Mouse (Mus musculus) CD4-positive, CD25-positive, alpha-beta regulatory T cell, adult 2 months (primary cell): ENCODE measurements around the gene Defb21.

ENCODE experiments used
- DNase-seq: peaks from one replicate; pipeline ENCODE4 v3.0.0-alpha.2; 2012; ENCODE audit warnings: low read depth, low spot score

The Defb21 gene

GRCm38 (mm10) chr2:152572114-152572794 is at the start of gene Defb21:
TSS of gene Defb21 (plus strand) at chr2:152572744.
- DNase-seq = peak; percentile 13

- no peak for DNase-seq
These were observed 32.4 kb upstream of the Defb21 start, which contains the start of gene Defb29 for GRCm38 (mm10) chr2:152539944-152540710. TSS of gene Defb29 (minus strand) at chr2:152540098.

- no peak for DNase-seq
These were observed 30.6 kb upstream of the Defb21 start for GRCm38 (mm10) chr2:152541979-152542378.

- no peak for DNase-seq
These were observed 29.6 kb upstream of the Defb21 start for GRCm38 (mm10) chr2:152542897-152543296.

GRCm38 (mm10) chr2:152543478-152543877 is 29.1 kb upstream of the Defb21 start:
- DNase-seq = no peak

GRCm38 (mm10) chr2:152544691-152545090 is 27.9 kb upstream of the Defb21 start:
- peak; percentile 1 for DNase-seq

GRCm38 (mm10) chr2:152548124-152548523 is 24.4 kb upstream of the Defb21 start:
- DNase-seq = no peak

- DNase-seq = peak; percentile 37
These were observed 18.6 kb upstream of the Defb21 start for GRCm38 (mm10) chr2:152553774-152554423.

GRCm38 (mm10) chr2:152556655-152557054 is 15.9 kb upstream of the Defb21 start:
- DNase-seq = no peak

- DNase-seq = no peak
These were observed 3.5 kb upstream of the Defb21 start, which contains the start of gene Gm17416 for GRCm38 (mm10) chr2:152569038-152569437. TSS of gene Gm17416 (plus strand) at chr2:152569338.

GRCm38 (mm10) chr2:152569881-152570280 is 2.7 kb upstream of the Defb21 start:
- no peak for DNase-seq

GRCm38 (mm10) chr2:152570313-152570712 is 2.2 kb upstream of the Defb21 start:
- DNase-seq = no peak

GRCm38 (mm10) chr2:152573484-152573883 is 940 bp downstream of the Defb21 start:
- no peak for DNase-seq

- no peak for DNase-seq
These were observed 7.6 kb downstream of the Defb21 start, which contains the start of gene Defb19 for GRCm38 (mm10) chr2:152580107-152580506. TSS of gene Defb19 (minus strand) at chr2:152580312.

GRCm38 (mm10) chr2:152580612-152581011 is 8.1 kb downstream of the Defb21 start:
- DNase-seq = no peak

- DNase-seq = peak; percentile 23
These were observed 14.5 kb downstream of the Defb21 start for GRCm38 (mm10) chr2:152586926-152587560.

GRCm38 (mm10) chr2:152588450-152588849 is 15.9 kb downstream of the Defb21 start:
- no peak for DNase-seq

GRCm38 (mm10) chr2:152589021-152589420 is 16.5 kb downstream of the Defb21 start:
- DNase-seq = no peak

GRCm38 (mm10) chr2:152599299-152599698 is 26.8 kb downstream of the Defb21 start, which contains the start of gene Defb45:
TSS of gene Defb45 (minus strand) at chr2:152599399.
- no peak for DNase-seq

GRCm38 (mm10) chr2:152600076-152600475 is 27.5 kb downstream of the Defb21 start:
- DNase-seq = no peak

GRCm38 (mm10) chr2:152601275-152601960 is 28.9 kb downstream of the Defb21 start:
- DNase-seq = no peak
